Mouse (Mus musculus) T-cell, adult 2 months (primary cell): ENCODE measurements around the gene Jade1.

Experiments
- DNase-seq: peaks from one replicate; pipeline ENCODE4 v3.0.0; 2022; ENCODE audit warnings: low spot score

The Jade1 gene

GRCm38 (mm10) chr3:41599226-41599625, 43.7 kb downstream of the Jade1 start:
- no peak for DNase-seq

GRCm38 (mm10) chr3:41599806-41600589, 44.5 kb downstream of the Jade1 start:
- DNase-seq: peak; percentile 25

GRCm38 (mm10) chr3:41601226-41602020, 45.9 kb downstream of the Jade1 start:
- DNase-seq: no peak

GRCm38 (mm10) chr3:41602933-41603332, 47.4 kb downstream of the Jade1 start:
- DNase-seq: no peak

GRCm38 (mm10) chr3:41603470-41604019, 48.0 kb downstream of the Jade1 start:
- DNase-seq: no peak

- DNase-seq: peak; percentile 66
Measured at GRCm38 (mm10) chr3:41604629-41605321, 49.2 kb downstream of the Jade1 start.

GRCm38 (mm10) chr3:41605601-41606329, 50.2 kb downstream of the Jade1 start:
- DNase-seq: no peak

GRCm38 (mm10) chr3:41606330-41606664, 50.8 kb downstream of the Jade1 start:
- no peak for DNase-seq

GRCm38 (mm10) chr3:41607050-41607449, 51.5 kb downstream of the Jade1 start:
- no peak for DNase-seq

GRCm38 (mm10) chr3:41607467-41607866, 51.9 kb downstream of the Jade1 start:
- no peak for DNase-seq

- no peak for DNase-seq
Measured at GRCm38 (mm10) chr3:41609071-41609470, 53.5 kb downstream of the Jade1 start.

- DNase-seq: no peak
Measured at GRCm38 (mm10) chr3:41612211-41612610, 56.7 kb downstream of the Jade1 start.

- DNase-seq: no peak
Measured at GRCm38 (mm10) chr3:41613706-41614105, 58.2 kb downstream of the Jade1 start.

- no peak for DNase-seq
Measured at GRCm38 (mm10) chr3:41614230-41614985, 58.9 kb downstream of the Jade1 start.

- DNase-seq: no peak
Measured at GRCm38 (mm10) chr3:41618036-41618435, 62.5 kb downstream of the Jade1 start.

- DNase-seq: no peak
Measured at GRCm38 (mm10) chr3:41618488-41618887, 63.0 kb downstream of the Jade1 start.

- no peak for DNase-seq
Measured at GRCm38 (mm10) chr3:41620971-41621370, 65.4 kb downstream of the Jade1 start.

GRCm38 (mm10) chr3:41655642-41656041, 100.1 kb downstream of the Jade1 start:
- DNase-seq: no peak
